Mouse (Mus musculus): ENCODE data around the gene Spdye4a. TPM values are rescaled to one million over a fixed set of nuclear protein-coding genes. Genes with fewer than 3 reads are reported as not detected.

Spdye4a gene
- polyA plus RNA-seq, 1 experiment from 2014 or later = not detected

GRCm38 (mm10) chr5:143255802-143256201, 29.1 kb upstream of the Spdye4a start:
- no peak for ATAC-seq (ENCODE audit: insufficient number of reproducible peaks, low FRiP score, low TSS enrichment, low read depth)
- H3K27ac ChIP-seq = no peak overlapping the region
- H3K36me3 ChIP-seq = peaks cover 56% of the 10 kb centered on the region
- 90% methylated on average over 5 of the region's 5 CpGs for WGBS
- H3K9me3 ChIP-seq = no peaks in the 10 kb centered on the region
- no peak overlapping the region for H3K4me3 ChIP-seq
- H3K9ac ChIP-seq = no peak overlapping the region
- peaks cover 21% of the 10 kb centered on the region for H3K4me1 ChIP-seq
- peaks cover 78% of the 10 kb centered on the region for H3K27me3 ChIP-seq
- H3K4me2 ChIP-seq = no peak overlapping the region

- peaks cover 49% of the 10 kb centered on the region for H3K36me3 ChIP-seq
- no peak overlapping the region for H3K9ac ChIP-seq
- no peak for ATAC-seq (ENCODE audit: insufficient number of reproducible peaks, low FRiP score, low TSS enrichment, low read depth)
Observed at GRCm38 (mm10) chr5:143255131-143255519, 28.4 kb upstream of the Spdye4a start.

GRCm38 (mm10) chr5:143254487-143255130, 27.9 kb upstream of the Spdye4a start:
- Histone ChIP-seq H3K4me3 (peak overlapping the region; percentile 13), H3K4me1 (peaks cover 21% of the 10 kb centered on the region), H3K36me3 (peaks cover 47% of the 10 kb centered on the region), H3K9ac (no peak overlapping the region), H3K9me3 (no peaks in the 10 kb centered on the region), H3K27me3 (peaks cover 78% of the 10 kb centered on the region), H3K4me2 (peak overlapping the region; percentile 73; the same call in 1 of the 2 replicates), H3K27ac (no peak overlapping the region)
- no peak for ATAC-seq (ENCODE audit: insufficient number of reproducible peaks, low FRiP score, low TSS enrichment, low read depth)
- WGBS = 25% methylated on average over 66 of the region's 66 CpGs

More at GRCm38 (mm10) chr5:143255131-143255519, 28.4 kb upstream of the Spdye4a start:
- peaks cover 21% of the 10 kb centered on the region for H3K4me1 ChIP-seq
- WGBS = 37% methylated on average over 24 of the region's 24 CpGs
- no peaks in the 10 kb centered on the region for H3K9me3 ChIP-seq
- no peak overlapping the region for H3K27ac ChIP-seq
- H3K4me3 ChIP-seq = no peak overlapping the region
- H3K27me3 ChIP-seq = peaks cover 78% of the 10 kb centered on the region
- no peak overlapping the region for H3K4me2 ChIP-seq

GRCm38 (mm10) chr5:143253881-143254486, 27.3 kb upstream of the Spdye4a start:
- H3K4me3 ChIP-seq = peak overlapping the region; percentile 42
- H3K27ac ChIP-seq = no peak overlapping the region
- H3K36me3 ChIP-seq = peaks cover 46% of the 10 kb centered on the region
- no peak for ATAC-seq (ENCODE audit: insufficient number of reproducible peaks, low FRiP score, low TSS enrichment, low read depth)
- peak overlapping the region; percentile 73 for H3K4me2 ChIP-seq
- H3K9ac ChIP-seq = no peak overlapping the region
- peaks cover 78% of the 10 kb centered on the region for H3K27me3 ChIP-seq
- peaks cover 21% of the 10 kb centered on the region for H3K4me1 ChIP-seq
- H3K9me3 ChIP-seq = no peaks in the 10 kb centered on the region
- 7% methylated on average over 71 of the region's 81 CpGs for WGBS

DNA sequence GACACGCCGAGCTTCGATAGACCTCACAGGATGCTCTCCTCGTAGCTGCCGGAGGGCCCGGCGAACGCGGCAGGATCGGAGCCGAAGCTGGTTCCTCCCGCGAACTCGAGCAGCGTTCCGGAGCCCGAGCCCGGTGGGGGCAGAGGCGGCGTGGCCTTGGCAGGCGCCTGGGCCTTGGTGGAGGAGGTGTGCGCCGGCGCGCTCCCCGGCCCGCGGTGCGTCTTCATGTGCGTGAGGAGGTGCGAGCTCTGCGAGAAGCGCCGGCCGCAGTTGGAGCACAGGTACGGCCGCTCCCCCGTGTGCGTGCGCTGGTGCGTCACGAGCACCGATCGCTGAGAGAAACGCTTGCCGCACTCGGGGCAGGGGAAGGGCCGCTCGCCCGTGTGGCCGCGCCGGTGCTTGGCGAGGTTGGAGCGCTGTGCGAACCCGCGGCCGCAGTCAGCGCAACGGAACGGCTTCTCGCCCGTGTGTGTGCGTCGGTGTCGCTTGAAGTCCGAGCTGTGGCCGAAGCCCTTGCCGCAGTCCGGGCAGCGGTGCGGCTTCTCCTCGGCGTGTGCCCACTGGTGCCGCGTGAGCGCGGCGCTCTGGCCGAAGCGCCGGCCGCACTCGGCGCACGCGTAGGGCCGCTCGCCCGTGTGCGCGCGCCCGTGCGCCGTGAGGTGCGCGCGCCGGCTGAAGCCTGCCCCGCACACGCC, 26.6 kb upstream of the Spdye4a start:
- Histone ChIP-seq H3K4me1 (peaks cover 21% of the 10 kb centered on the region), H3K27me3 (peaks cover 74% of the 10 kb centered on the region), H3K4me2 (peak overlapping the region; percentile 73), H3K9ac (no peak overlapping the region), H3K9me3 (no peaks in the 10 kb centered on the region), H3K36me3 (peaks cover 51% of the 10 kb centered on the region), H3K27ac (no peak overlapping the region), H3K4me3 (peak overlapping the region; percentile 42)
- ATAC-seq (ENCODE audit: insufficient number of reproducible peaks, low FRiP score, low TSS enrichment, low read depth) = no peak
- WGBS = 5% methylated on average over 103 of the region's 103 CpGs

- Histone ChIP-seq H3K9me3 (no peaks in the 10 kb centered on the region), H3K9ac (no peak overlapping the region), H3K27me3 (peaks cover 71% of the 10 kb centered on the region), H3K4me3 (peak overlapping the region; percentile 42; the same call in 1 of the 2 replicates), H3K4me2 (peak overlapping the region; percentile 73), H3K4me1 (peaks cover 21% of the 10 kb centered on the region), H3K27ac (no peak overlapping the region), H3K36me3 (peaks cover 57% of the 10 kb centered on the region)
- WGBS = 34% methylated on average over 18 of the region's 18 CpGs
- no peak for ATAC-seq (ENCODE audit: insufficient number of reproducible peaks, low FRiP score, low TSS enrichment, low read depth)
Observed at GRCm38 (mm10) chr5:143252791-143253185, 26.1 kb upstream of the Spdye4a start.

- Histone ChIP-seq H3K4me2 (no peak overlapping the region), H3K36me3 (peaks cover 61% of the 10 kb centered on the region), H3K27me3 (peaks cover 63% of the 10 kb centered on the region), H3K9me3 (no peaks in the 10 kb centered on the region), H3K4me3 (no peak overlapping the region), H3K27ac (no peak overlapping the region), H3K9ac (no peak overlapping the region), H3K4me1 (peaks cover 21% of the 10 kb centered on the region)
- ATAC-seq (ENCODE audit: insufficient number of reproducible peaks, low FRiP score, low TSS enrichment, low read depth) = no peak
- 61% methylated on average over 6 of the region's 6 CpGs for WGBS
Observed at GRCm38 (mm10) chr5:143252039-143252438, 25.3 kb upstream of the Spdye4a start.

DNA sequence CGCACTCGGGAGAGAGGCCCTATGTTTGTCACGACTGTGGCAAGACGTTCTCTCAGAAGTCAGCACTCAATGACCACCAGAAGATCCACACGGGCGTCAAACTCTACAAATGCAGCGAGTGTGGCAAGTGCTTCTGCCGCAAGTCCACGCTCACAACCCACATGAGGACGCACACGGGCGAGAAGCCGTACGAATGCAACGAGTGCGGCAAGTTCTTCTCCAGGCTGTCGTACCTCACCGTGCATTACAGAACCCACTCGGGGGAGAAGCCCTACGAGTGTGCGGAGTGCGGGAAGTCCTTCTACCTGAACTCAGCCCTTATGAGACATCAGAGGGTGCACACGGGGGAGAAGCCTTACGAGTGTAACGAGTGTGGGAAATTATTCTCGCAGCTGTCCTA, 18.2 kb upstream of the Spdye4a start:
- ATAC-seq (ENCODE audit: insufficient number of reproducible peaks, low FRiP score, low TSS enrichment, low read depth) = no peak
- 96% methylated on average over 26 of the region's 26 CpGs for WGBS

DNA sequence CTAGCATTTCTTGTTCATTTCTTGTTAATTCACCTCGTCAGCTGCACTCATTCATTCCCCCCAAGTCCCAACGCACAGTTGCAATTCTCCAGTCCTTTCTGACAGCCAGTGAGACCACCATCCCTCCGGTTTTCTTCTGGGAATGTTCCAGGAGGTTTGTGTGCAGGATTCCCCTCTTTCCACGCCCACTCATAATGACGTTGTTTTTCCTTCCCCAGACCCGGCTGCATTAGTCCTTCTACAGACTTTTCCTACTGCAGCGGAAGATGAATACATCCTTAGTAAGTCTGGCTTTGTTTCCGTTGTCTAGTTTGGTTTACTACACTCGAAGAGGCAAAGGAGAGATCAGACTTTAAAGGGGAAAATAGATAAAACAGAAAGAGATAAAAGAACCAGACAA, 9.3 kb upstream of the Spdye4a start:
- Histone ChIP-seq H3K4me2 (peak overlapping the region; percentile 82), H3K9me3 (no peaks in the 10 kb centered on the region), H3K36me3 (peaks cover 36% of the 10 kb centered on the region), H3K9ac (peak overlapping the region; percentile 96; the same call in 1 of the 2 replicates), H3K27me3 (no peaks in the 10 kb centered on the region), H3K4me1 (peaks cover 10% of the 10 kb centered on the region), H3K4me3 (peak overlapping the region; percentile 91), H3K27ac (no peak overlapping the region; the same call in 1 of the 2 replicates)
- ATAC-seq (ENCODE audit: insufficient number of reproducible peaks, low FRiP score, low TSS enrichment, low read depth) = no peak
- 37% methylated on average over 9 of the region's 9 CpGs for WGBS

More for the DNA sequence above, 18.2 kb upstream of the Spdye4a start:
- Histone ChIP-seq H3K9ac (no peak overlapping the region), H3K4me1 (no peaks in the 10 kb centered on the region), H3K4me3 (no peak overlapping the region), H3K27ac (no peak overlapping the region), H3K36me3 (peaks cover 89% of the 10 kb centered on the region), H3K27me3 (no peaks in the 10 kb centered on the region), H3K9me3 (no peaks in the 10 kb centered on the region), H3K4me2 (no peak overlapping the region)

DNA sequence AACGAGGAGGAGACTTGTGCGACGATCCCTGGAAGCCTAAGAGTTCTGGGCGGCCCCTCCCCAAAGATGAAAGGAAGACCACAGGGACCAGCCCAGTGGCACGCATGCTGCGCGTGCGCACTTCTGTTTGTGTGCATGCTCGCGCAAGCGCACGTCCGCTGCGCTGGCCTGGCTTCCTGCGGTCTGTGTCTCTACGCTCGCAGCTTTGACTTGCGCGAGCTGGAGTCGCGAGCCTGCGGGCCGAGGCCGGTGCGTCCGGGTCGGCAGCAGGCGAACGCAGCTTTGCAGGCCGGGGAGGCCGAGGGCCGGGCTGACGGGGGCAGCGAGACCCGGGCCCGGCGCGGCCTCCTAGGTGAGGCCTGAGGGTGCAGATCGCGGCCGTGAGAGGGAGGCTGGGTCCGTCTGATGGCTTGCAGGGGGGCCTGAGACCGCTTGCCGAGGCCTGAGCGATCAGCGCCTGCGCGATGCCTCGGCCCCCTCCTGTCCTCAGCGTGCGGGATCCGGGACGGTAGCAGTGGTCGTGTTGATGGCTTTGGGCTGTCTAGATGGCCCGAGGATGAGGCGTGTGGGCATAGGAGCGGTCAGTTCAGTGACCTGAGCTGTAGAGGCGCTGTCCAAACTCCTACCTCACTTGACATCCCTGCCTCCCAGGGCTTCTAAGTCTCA, 8.5 kb upstream of the Spdye4a start, which contains the start of gene Zfp12:
Gene Zfp12, plus strand, starts transcription at position 136 of the 666 bp plus-strand sequence.
- H3K4me3 ChIP-seq = peak within 1 kb of the TSS; percentile 91
- no peaks in the 10 kb centered on the region for H3K27me3 ChIP-seq
- peak within 1 kb of the TSS; percentile 99 for H3K27ac ChIP-seq
- peak within 1 kb of the TSS; percentile 96 for H3K9ac ChIP-seq
- H3K4me1 ChIP-seq = peaks cover 10% of the 10 kb centered on the region
- peak within 1 kb of the TSS; percentile 82 for H3K4me2 ChIP-seq
- under 1% methylated on average over 58 of the region's 58 CpGs for WGBS
- H3K9me3 ChIP-seq = no peaks in the 10 kb centered on the region
- peaks cover 27% of the 10 kb centered on the region for H3K36me3 ChIP-seq
- peak; percentile 95 for ATAC-seq (ENCODE audit: insufficient number of reproducible peaks, low FRiP score, low TSS enrichment, low read depth)

- H3K4me3 ChIP-seq = no peak overlapping the region
- H3K36me3 ChIP-seq = no peaks in the 10 kb centered on the region
- no peaks in the 10 kb centered on the region for H3K9me3 ChIP-seq
- WGBS = 52% methylated on average over 1 of the region's 1 CpGs
- H3K4me2 ChIP-seq = no peak overlapping the region
- H3K4me1 ChIP-seq = no peaks in the 10 kb centered on the region
- H3K27ac ChIP-seq = no peak overlapping the region
- H3K9ac ChIP-seq = no peak overlapping the region
- ATAC-seq (ENCODE audit: insufficient number of reproducible peaks, low FRiP score, low TSS enrichment, low read depth) = no peak
- H3K27me3 ChIP-seq = no peaks in the 10 kb centered on the region
Observed at GRCm38 (mm10) chr5:143222287-143222686, 4.4 kb downstream of the Spdye4a start.

Data from limb, embryonic 15.5 days (tissue).